Mouse (Mus musculus) olfactory bulb, adult 2 months (tissue): ENCODE results near the gene Timmdc1. TPM values are rescaled to one million over a fixed set of nuclear protein-coding genes. Genes with fewer than 3 reads are reported as not detected.

Experiments
- H3K27ac ChIP-seq: fragments of 200-500 bp; 2 replicates; pipeline ENCODE4 v1.5.1; 2012; ENCODE audit warnings: low read depth, low read length; ENCODE audit not compliant: insufficient read depth
- H3K4me1 ChIP-seq: fragments of 200-500 bp; 2 replicates; pipeline ENCODE4 v1.6.1; 2012; ENCODE audit warnings: low read length; ENCODE audit not compliant: control insufficient read depth, insufficient read depth
- H3K4me3 ChIP-seq: fragments of 200-500 bp; 2 replicates; pipeline ENCODE4 v1.5.1; 2012; ENCODE audit warnings: mild to moderate bottlenecking, low read depth, low read length, moderate library complexity; ENCODE audit not compliant: insufficient read depth
- CTCF ChIP-seq: fragments of 200-500 bp; IDR thresholded peaks from 2 replicates; pipeline ENCODE4 v1.5.1; 2012; ENCODE audit warnings: low read depth, mild to moderate bottlenecking, low read length, moderate library complexity; ENCODE audit not compliant: insufficient read depth
- POLR2A ChIP-seq: fragments of 200-500 bp; IDR thresholded peaks from 2 replicates; pipeline ENCODE4 v1.6.1; 2012; ENCODE audit warnings: mild to moderate bottlenecking, low read depth, low read length, moderate library complexity; ENCODE audit not compliant: insufficient read depth
- WGBS: fragments of 180-500 bp; shearing (Covaris S2); methylation state at CpG from one replicate; pipeline ENCODE4 v1.1.7; 2018; 5-methylcytosine and 5-hydroxymethylcytosine counted together
- polyA plus RNA-seq: library from polyadenylated mRNA; stranded (reverse); fragments of >200 nt; gene quantifications from 2 replicates; pipeline ENCODE4 v1.2.4, GENCODE M21; 2012; ENCODE audit warnings: low replicate concordance; ENCODE audit not compliant: missing spikeins, insufficient read depth, insufficient read length

Gene Timmdc1
- not detected in 2 replicates for polyA plus RNA-seq

DNA sequence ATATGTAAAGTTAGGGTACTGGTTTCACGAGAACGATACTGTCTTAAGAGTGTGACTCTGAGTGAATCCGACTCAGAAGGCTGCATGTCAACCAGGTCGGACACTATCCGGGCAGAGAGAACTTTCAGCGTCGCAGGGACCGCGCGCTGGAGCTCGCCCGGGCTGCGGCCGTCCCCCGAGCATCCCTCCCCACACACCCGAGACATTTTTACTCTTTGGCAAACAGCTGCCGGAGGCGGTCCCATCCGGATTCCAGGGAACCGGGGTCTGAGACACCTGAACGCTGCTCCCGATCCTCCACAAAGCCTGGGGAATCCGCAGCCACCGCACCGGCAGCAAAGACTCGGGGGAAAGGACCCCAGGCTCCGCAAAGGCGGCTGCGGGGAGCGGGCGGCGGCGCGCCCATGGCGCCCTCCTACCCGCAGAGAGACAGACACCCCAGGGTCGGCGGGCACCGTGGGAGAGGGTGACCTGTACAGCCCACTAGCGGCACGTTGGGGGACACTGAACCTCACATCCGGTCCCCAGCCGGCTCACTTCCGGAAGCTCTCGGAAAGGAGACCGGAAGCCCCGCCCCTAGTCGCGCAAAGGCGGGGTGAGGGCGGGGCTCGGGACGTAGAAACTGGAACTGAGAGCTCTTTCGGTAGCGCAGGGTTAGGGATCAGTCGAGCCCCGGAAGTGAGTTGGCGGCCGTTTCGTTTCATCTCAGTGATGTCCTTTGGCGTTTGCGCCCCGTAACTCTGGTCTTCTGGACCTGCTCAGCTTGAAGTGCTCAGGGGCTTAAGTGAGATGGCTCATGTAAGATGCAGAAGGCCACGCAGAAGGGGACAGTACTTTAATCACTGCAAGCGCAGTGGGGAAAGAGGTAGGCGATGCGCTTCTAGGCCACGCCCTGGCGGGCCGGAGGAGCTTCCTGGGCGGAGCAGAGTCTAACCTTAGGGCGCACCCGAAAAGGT is at the start of gene Timmdc1:
Timmdc1 (minus strand) TSS at position 535 of the 956 bp plus-strand sequence.
- WGBS: under 1% methylated on average over 73 of the region's 73 CpGs
- peak within 1 kb of the TSS; percentile 97 for H3K4me3 ChIP-seq
- no peak for TF ChIP-seq CTCF
- TF ChIP-seq POLR2A: peak; percentile 86; the same call in 1 of the 2 replicates
- H3K4me1 ChIP-seq: no peaks in the 10 kb centered on the region
- peak within 1 kb of the TSS; percentile 97 for H3K27ac ChIP-seq

DNA sequence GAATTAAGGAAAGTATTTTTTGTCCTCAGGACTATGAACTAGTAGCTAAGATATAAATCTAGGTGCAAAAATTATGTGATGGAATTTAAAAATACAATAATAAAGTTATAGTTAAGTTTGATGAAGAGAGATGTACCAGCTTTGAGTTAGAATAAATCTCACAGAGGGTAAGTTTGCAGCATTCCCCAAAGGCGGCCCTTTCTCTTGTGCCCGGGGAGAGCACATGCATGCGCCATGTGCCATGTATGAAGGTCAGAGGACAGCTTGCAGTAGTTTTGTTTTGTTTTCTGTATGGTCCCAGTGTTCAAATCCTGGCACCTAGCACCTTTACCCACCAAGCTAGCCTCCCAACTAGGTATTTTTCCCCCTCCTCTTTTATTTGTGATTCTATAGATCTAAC is 49.0 kb upstream of the Timmdc1 start:
- H3K4me1 ChIP-seq: peaks cover 2% of the 10 kb centered on the region
- whole genome bisulfite sequencing: 94% methylated on average over 3 of the region's 3 CpGs

DNA sequence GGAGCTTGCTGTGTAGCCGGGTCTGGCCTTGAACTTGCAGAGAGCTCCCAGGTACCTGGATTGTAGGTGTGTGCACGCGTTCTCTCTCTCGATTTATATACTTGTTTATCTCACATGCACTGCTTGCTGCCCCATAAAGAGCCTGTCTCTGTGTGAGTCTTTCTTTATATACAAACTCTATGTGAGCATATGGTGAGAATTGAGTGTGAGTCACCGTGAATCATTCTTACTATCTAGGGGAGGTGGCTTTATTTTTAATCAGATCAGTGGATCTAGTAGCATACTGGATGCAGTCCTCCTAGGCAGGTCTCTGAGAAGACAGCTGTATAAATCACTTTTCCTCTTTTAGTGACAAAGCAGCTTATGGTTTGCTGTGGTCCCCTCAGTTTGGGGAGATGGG is 45.7 kb upstream of the Timmdc1 start:
- Histone ChIP-seq H3K27ac (no peak overlapping the region), H3K4me1 (peaks cover 5% of the 10 kb centered on the region), H3K4me3 (no peak overlapping the region)
- WGBS: 65% methylated on average over 5 of the region's 5 CpGs
- no peak for TF ChIP-seq POLR2A
- no peak for TF ChIP-seq CTCF

More for the DNA sequence above, 49.0 kb upstream of the Timmdc1 start:
- Histone ChIP-seq H3K27ac (no peak overlapping the region), H3K4me3 (no peak overlapping the region)
- TF ChIP-seq POLR2A (no peak), CTCF (no peak)

DNA sequence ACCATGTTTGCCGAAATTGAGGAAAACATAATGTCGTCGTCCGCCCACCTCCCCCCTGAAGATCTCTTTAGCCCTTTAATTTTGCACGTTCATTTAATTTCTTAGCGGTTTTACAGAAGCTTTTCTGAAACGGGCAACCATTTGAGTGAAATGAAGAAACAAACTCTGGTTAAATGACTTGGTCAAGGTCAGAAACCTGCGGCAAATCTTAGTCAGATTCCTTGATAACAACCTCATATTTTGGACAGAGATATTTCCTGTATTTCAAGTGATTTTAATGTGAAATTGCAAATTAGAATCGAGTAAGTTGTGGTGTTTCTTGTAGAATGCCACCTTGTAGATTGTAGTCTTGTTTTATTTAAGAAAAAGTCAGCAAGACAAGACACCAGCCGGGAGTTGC is 41.1 kb upstream of the Timmdc1 start:
- Histone ChIP-seq H3K27ac (no peak overlapping the region), H3K4me1 (peaks cover 5% of the 10 kb centered on the region), H3K4me3 (0 out of 2 replicates have a peak overlapping the region, but pooled peaks have one; percentile 79)
- WGBS: 27% methylated on average over 10 of the region's 10 CpGs
- TF ChIP-seq POLR2A: no peak
- TF ChIP-seq CTCF: no peak

DNA sequence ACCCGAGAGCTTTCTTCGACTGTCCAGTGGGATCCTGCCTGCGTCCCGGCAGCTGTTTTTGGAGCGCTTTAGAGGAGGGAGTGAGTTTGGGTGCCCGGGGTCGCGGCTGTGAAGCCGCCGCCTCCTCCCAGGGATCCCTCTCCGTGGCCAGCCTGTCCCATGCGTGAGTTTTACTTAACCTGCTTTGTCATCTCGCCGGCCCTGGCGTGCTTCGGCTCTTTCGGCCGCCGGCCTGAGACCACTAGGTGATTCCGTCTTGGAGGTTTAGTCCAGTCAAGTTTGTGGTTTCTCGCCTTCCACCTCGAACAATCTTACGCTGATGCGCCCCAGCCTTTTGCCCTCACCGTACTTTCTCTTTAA is 40.5 kb upstream of the Timmdc1 start:
- WGBS: 0% methylated on average over 25 of the region's 25 CpGs
- TF ChIP-seq CTCF: no peak
- no peak for TF ChIP-seq POLR2A
- H3K4me3 ChIP-seq: peak overlapping the region; percentile 79
- H3K4me1 ChIP-seq: peaks cover 4% of the 10 kb centered on the region
- H3K27ac ChIP-seq: peak overlapping the region; percentile 1; the same call in 1 of the 2 replicates

DNA sequence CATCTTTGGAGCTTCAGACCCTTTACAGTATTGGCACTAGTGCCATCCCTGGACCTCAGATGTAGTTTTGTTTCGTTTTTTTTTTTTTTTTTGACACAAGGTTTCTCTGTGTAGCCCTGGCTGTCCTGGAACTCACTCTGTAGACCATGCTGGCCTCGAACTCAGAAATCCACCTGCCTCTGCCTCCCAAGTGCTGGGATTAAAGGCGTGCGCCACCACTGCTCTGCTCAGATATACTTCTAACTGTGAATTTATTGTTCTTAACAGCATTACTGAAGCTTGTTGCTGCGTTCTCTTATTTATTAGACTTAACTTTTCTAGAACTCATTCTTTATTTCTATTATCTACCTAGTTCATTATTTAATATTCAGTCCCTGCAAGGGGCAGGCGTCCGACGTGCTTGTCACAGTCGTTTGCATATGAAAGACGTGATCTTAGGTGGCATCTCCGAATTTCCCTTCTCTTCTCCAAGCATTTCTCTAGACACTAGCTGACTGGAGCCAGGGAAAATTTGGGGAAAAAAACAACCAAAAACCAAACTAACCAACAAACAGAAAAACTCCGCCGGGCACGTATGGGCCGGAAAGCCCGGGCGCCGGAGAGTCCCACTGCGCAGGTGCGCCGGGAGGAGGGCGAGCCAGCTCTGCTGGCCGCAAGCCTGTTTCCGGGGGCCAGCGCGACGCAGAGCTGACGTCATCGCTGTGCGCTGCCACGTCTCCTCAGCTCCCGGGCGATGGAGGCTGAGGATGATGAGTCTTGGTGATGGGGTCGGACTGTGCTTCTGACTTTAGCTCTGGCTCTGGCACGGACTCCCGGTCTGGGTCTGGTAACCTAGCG is 39.9 kb upstream of the Timmdc1 start:
- H3K4me3 ChIP-seq: peak overlapping the region; percentile 79
- peaks cover 3% of the 10 kb centered on the region; the same call in 1 of the 2 replicates for H3K4me1 ChIP-seq
- peak overlapping the region; percentile 1; the same call in 1 of the 2 replicates for H3K27ac ChIP-seq
- WGBS: 5% methylated on average over 37 of the region's 37 CpGs
- TF ChIP-seq POLR2A: peak; percentile 97
- TF ChIP-seq CTCF: no peak

DNA sequence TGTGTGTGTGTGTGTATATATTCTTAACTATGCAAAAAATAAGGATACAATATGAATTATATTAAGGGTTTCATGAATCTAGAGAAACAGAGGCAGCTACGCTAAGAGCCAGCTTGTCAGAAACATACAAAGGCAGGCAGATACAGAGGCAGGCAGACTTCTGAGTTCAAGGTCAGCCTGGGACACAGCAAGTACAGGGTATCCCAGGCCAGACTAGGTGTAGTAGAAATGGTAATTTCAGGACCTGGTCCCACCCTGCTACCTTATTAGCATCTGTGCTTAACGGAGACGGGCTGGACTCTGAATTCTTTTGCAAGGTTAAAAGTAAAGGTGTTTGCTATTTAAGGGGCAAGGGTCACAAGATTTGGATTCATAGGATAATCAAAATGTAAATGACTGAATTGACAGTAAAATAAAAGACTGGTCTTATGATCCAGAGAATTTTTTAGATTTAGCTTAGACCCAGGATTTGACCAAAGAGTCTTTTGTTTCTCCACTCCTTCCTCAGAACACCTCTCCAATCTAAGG is 35.8 kb upstream of the Timmdc1 start, which contains the start of gene Tmem39a:
Tmem39a (plus strand) TSS at position 478 of the 528 bp plus-strand sequence.
- H3K4me1 ChIP-seq: no peaks in the 10 kb centered on the region
- no peak for TF ChIP-seq POLR2A
- no peak for TF ChIP-seq CTCF
- H3K4me3 ChIP-seq: no peak within 1 kb of the TSS
- 84% methylated on average over 3 of the region's 3 CpGs for WGBS
- no peak within 1 kb of the TSS for H3K27ac ChIP-seq

DNA sequence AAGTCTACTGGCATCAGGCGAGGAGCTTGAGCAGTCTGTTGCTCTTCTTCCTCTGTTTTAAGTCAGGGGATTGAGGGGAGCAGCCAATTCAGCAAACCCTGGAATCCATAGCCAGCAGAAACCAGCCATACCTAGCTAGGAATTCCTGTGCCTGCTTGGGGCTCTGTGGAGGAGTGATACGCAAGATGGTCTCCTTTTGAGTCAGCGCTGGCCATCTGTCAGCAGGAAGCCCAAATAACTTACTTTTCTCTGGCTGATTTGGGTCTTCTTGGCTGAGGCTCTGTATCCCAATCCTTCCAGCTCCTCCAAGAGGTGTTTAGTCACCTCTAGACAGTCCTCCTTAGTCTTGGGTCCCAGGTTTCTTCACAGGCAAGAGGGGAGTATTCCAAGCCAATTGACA is 33.5 kb upstream of the Timmdc1 start:
- Histone ChIP-seq H3K4me1 (no peaks in the 10 kb centered on the region), H3K27ac (no peak overlapping the region), H3K4me3 (no peak overlapping the region)
- WGBS: 80% methylated on average over 3 of the region's 3 CpGs
- TF ChIP-seq CTCF: no peak
